Mouse (Mus musculus) spleen, postnatal 36 days (tissue): ENCODE data around the gene Acvr1b.

Experiments used
- DNase-seq, 2 experiments: peaks; one replicate each; pipeline ENCODE4 v3.0.0; 2022; ENCODE audit warnings: low spot score in 2 of 2, mixed read lengths in 1 of 2

Acvr1b gene

DNA sequence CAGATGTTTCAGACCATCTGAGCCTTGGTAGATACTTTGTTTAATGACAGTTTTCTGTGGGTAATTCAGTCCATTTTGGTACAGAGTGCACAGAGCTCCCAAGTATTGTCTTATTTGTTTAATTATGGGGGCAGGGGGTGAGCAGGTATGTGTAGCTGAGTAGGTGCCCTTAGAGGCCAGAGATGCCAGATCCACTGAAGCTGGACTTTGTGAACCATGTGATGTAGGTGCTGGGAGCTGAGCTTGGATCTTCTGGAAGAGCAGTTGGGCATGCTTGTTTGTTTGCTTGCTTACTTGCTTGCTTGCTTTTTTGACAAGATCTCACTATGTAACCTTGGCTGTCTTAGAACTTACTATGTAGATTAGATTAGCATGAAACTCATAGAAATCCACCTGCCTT is 23.1 kb downstream of the Acvr1b start:
- no peak for DNase-seq

DNA sequence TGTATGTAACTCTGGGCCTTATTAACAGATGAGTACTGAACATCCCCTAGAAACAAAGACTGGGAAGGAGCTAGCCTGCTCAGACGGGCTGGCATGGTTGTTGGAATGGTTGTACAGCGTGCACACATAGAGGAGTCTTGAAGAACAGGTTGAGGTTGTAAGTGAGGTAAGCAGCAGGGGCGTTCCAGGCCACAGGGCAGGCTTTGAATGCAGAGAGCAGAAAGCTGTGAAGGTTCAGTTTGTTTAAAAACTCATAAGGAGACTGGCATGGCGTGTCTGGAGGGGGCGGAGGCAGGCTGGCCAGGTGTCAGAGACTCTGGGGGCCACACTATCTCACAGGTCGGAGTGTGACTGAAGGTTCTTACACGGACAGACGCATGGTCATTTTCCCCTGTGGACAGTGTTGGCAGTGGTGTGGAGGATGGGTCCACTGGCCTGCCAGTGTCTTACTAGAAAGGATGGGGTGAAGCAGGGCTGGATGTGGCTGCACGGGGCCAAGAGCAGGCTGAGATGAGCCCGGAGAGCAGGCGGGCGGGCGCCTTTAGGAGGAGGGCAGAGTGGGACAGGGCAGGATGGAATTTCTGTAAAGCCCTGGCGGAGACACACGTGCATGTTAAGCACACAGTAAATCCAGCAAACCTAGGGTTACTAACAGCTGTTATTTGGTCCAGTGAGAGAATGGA is 23.8 kb downstream of the Acvr1b start:
- no peak for DNase-seq

DNA sequence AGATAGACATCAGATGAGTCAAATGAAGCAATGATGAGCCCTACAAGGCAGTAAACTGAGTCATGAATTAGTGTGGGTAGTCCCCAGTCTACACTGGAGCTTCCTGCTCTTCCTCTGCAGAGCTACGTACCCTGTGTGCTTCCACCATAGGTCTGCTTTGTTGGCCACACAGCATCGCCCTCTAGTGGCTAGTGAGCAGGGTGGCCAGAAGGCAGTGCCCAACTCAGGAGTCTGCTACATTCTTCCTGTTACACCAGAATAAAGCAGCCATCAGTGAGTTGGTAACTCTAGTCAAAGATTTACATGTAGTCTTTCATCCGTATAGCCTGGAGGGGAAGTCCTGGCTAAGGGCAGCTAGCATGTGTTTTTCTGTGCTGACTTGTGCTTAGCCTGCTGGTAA is 24.4 kb downstream of the Acvr1b start:
- DNase-seq = peak; percentile 81 to 85

GRCm38 (mm10) chr15:101198850-101199249 is 25.0 kb downstream of the Acvr1b start:
- no peak for DNase-seq

DNA sequence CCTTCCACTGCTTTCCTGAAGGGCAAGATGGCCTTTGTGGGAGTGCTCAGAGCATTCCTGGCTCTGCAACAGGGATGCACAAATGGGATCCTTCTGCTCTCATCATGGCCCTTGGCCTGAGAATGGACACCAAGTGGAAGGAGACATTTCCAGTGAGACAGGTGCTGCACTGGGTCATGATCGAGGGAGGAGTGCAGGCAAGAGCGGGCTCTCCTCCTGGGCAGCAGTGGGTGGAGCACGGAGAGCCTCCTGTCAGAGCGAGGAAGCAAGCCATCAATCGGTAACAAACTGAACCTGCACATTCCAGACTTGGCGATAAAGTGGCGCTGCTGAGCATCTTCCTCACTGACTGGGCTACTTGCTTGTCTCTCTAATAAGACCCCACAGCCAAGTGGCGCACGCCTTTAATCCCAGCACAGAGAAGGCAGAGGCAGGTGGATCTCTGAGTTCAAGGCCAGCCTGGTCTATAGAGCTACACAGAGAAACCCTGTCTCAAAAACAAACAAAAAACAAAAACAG is 27.0 kb downstream of the Acvr1b start:
- DNase-seq = no peak

GRCm38 (mm10) chr15:101201414-101201813 is 27.5 kb downstream of the Acvr1b start:
- DNase-seq = no peak

DNA sequence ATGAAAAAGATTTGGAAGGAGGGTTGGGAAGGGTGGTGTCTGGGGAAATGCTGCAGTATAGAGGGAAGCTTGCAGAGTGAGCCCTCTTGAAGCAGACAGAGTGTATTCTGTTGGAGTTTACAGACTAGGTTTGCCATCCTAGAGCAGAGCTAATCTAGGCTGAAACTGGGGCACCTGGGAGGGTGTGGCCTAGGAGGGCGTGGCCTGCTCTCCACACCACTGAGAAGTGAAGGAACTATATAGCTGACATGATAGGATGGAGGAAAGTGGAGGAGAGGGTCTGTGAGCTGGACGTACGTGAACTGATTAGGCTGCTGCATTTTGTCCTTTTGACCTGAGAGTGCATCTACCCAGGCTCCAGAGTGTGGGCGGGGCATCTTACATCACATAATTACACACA is 29.8 kb downstream of the Acvr1b start:
- DNase-seq = no peak

- DNase-seq = no peak
These were observed 30.9 kb downstream of the Acvr1b start for GRCm38 (mm10) chr15:101204781-101205180.

GRCm38 (mm10) chr15:101210228-101210627 is 36.4 kb downstream of the Acvr1b start:
- DNase-seq = peak; percentile 42 to 60

GRCm38 (mm10) chr15:101210998-101211613 is 37.2 kb downstream of the Acvr1b start:
- no peak for DNase-seq

DNA sequence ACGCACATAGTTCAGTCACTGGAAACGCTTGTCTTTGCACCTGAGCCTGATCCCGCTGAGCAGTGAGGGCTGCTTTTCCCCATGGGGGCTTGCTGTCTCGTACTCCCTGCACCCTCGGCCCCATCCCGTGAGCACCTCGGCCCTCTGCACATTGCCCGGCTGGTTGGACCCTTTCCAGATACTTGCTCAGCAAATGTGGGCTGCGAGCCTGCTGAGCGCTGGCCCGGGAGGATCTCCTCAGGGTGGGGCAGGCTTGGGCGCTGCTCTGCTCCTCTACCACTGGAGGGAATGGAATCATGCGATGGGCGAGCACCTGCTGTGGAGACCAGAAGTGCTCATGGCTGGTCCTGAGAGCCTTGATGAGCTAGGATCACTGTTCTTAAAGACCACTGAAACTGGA is 38.6 kb downstream of the Acvr1b start:
- DNase-seq = no peak

DNA sequence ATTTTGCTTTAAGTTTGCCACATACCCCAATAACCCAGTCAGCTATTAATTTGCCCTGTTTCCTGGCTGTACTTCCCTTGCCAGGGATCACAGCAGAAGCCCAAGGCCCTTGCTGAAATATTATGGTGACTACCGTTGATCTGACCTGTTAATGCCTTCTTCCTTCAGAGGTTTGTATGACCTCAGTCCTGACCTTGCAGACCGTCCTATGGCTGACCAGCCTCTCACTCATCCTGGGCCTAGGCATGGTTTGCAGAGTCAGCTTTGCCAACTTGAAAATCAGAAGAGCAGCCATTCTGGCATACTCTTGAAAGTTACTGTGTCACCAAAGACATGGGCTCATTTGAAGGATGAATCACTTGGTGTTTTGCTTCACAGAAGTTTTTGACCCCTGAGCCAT is 41.3 kb downstream of the Acvr1b start:
- DNase-seq = no peak

DNA sequence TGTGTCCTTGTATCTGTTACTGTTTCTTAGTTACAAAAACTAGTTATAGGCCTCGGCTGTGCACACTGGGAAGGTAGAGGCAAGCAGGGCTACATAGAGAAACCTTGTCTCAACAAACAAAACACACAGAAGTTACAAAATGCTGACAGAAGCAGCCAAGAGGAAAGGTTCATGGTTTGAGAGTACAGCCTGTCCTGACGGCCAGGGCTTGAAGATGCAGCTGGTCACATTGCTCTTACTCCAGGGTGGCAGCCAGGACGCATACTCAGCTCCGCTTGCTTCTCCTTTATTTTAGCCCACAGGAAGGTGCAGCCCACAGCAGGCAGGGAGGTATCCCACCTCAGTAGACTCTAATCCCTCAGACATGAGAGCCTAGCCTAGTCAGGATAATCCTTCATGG is 42.2 kb downstream of the Acvr1b start:
- no peak for DNase-seq

GRCm38 (mm10) chr15:101220905-101221297 is 47.0 kb downstream of the Acvr1b start:
- DNase-seq = no peak

DNA sequence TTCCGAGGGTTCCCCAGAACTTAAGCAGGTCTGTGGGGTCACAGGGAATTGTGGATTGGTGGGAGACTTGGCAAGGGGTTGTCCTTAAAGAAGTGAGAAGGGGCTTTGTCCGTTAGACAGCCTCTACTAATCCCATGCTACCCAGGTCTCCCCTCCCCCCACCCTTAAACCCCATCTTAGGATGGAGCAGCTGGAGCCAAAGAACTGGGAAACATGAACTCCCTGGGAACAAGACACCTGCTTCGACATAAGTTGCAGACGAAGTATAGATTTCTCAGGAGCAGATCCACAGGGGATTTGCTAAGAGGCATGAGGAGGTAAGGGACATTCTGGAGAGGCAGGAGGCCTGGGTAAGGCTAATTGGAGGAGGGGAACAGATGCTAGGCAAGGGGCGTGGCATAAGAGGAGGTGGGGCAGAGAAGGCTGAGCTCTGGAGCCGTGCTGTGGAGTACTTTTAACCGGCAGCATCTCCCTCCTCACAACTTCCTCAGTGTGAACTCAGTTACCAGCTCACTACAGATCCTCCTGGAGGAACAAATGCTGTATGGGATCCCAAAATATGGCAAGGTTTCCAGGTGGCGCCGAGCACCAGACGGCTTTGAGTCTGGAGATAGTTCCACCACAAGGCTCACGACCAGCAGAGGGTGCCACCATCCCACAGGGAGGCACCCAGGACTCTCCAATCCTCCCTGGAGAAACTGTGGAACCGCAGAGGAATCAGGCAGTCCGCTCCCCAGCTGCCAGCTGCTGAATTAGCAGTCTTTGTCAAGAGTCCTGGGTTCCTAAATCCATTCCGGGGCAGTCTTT is 47.6 kb downstream of the Acvr1b start:
- DNase-seq = peak; percentile 32 to 48

DNA sequence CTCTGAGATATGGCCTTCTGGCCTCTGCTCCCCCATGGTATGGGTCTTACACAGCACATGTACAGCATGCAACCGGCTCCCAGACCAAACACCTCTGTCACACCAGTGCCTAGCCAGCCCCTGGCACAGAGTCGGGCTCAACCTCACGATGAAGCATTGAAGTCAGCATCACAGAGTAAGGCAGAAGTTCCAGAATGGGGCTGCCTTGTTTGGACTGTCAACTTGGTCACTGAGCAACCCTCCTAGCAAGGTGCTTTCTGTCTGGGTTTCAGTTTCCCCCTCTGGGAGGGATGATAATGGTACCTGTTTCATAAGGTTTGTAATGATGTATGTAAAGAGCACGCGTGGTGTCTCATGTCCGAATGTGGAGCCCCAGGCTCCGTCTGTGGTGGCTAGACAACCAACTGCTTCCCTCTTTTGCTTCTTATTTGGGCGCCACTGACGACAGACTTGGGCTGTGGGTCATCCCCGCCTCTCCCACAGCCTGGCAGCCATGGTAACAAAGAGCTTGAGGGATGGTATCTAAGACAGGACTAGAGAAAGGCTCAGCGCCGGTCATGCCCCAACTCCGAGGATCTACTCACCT is 49.1 kb downstream of the Acvr1b start:
- DNase-seq = no peak

- no peak for DNase-seq
These were observed 49.7 kb downstream of the Acvr1b start for GRCm38 (mm10) chr15:101223596-101223995.

DNA sequence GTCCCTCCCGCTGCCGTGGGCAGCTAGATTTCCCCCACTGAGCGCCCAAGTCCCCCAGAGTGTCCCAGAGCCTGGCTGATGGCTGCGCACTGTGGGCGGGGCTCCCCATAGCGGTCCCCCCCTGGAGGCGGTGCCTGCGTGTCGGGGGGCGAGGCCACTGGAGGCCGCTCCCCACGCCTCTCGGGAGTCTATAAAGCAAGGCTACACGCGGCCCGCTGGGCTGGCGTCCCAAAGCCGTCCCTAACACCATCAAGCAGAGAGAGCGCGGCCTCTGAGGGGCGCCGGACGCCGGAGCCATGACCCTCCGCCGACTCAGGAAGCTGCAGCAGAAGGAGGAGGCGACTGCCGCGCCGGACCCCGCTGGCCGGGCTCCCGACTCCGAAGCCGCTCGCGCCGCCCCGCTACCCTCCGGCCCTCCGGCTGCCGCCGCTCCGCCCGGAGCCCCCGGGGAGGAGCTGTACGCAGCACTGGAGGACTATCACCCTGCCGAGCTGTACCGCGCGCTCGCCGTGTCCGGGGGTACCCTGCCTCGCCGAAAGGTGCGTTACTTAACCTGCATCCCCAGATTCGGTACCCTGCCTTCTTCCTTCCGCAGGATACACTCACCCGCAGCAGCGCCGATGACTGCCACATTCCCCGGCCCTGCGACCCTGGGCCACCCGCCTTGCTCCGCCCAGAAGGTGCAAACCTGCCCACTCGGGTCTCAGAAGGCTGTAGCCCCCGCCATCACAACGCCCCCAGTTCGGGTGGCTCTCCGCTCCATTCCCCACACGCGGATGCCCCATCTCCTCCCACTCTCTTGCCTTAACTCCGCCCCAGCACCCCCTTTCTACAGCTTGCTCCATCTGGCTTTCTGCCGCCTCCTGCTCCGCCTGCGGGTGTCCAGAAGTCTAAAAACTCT is 50.4 kb downstream of the Acvr1b start, which contains the start of gene Grasp:
Gene Grasp, plus strand, starts transcription at position 183 of the 901 bp plus-strand sequence.
- peak; percentile 79 to 80 for DNase-seq

GRCm38 (mm10) chr15:101224977-101225376 is 51.1 kb downstream of the Acvr1b start:
- no peak for DNase-seq

GRCm38 (mm10) chr15:101227971-101228370 is 54.1 kb downstream of the Acvr1b start:
- DNase-seq = no peak
